Mouse (Mus musculus): ENCODE measurements around the gene Ntrk1. TPM values are rescaled to one million over a fixed set of nuclear protein-coding genes. Genes with fewer than 3 reads are reported as not detected.
"Not testable (repeated sequence)": the region's sequence is repeated elsewhere in the genome, so short reads cannot be mapped to it uniquely, and the experiment has no call there.

Ntrk1 gene
- polyA plus RNA-seq (2015; fragmentation: Nextera tagmentation; extraction: Ambion mirVana) = 6.1 and 8.4 TPM in 2 replicates

DNA sequence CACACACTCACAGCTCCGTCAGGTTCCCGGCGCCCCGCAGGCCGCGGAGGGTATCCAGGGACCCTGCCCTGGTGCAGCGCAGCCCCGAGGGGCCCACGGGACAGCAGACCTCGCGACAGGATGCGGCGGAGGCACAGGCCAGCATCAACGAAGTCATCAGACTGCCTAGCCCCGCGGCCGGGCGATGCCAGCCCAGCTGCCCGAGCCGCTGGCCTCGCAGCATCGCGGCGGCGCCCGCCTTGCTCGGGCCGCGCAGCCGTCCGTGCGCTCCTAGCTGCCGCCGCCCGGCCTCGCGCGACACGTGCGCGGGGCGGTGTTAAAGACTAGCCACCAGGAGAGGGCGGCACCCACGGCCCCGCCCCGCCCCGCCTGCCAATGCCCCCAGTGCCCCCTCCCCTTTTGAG is at the start of gene Ntrk1:
Ntrk1 (minus strand) TSS at position 241 of the 404 bp plus-strand sequence.
- Histone ChIP-seq H3K9me3 (replicated peaks) (no peaks in the 10 kb centered on the region), H3K27me3 (peaks cover 93% of the 10 kb centered on the region), H3K4me1 (peaks cover 45% of the 10 kb centered on the region), H3K27ac (no peak within 1 kb of the TSS), H3K4me3 (replicated peaks) (peak within 1 kb of the TSS; percentile 38), H3K36me3 (no peaks in the 10 kb centered on the region), H3K4me2 (peak within 1 kb of the TSS; percentile 60), H3K9ac (no peak within 1 kb of the TSS)
- peak; percentile 58 for ATAC-seq (replicated peaks; ENCODE audit: low FRiP score)
- WGBS = under 1% methylated on average over 27 of the region's 47 CpGs

DNA sequence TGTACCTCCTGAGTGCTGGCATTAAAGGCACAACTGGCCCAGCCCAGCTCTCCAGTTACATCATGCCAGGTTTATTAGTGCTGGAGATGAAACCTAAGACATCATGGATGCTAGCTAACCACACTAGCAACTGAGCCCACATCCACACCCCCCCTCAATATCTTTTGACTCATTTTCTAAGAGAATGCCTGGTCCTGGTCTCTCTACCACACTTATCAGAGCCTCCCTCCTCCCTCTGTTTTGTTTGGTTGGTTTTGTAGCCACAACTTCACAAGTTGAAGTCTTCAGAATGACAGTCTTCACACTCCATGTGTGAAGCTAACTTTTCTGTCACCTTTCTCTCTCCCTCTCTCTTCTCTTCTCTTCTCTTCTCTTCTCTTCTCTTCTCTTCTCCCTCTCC is 45.9 kb upstream of the Ntrk1 start:
- Histone ChIP-seq H3K9me3 (replicated peaks) (no peaks in the 10 kb centered on the region), H3K9ac (no peak overlapping the region), H3K4me2 (no peak overlapping the region), H3K4me3 (replicated peaks) (no peak overlapping the region), H3K27me3 (no peaks in the 10 kb centered on the region), H3K36me3 (no peaks in the 10 kb centered on the region), H3K27ac (no peak overlapping the region), H3K4me1 (no peaks in the 10 kb centered on the region)
- no peak for ATAC-seq (replicated peaks; ENCODE audit: low FRiP score)

DNA sequence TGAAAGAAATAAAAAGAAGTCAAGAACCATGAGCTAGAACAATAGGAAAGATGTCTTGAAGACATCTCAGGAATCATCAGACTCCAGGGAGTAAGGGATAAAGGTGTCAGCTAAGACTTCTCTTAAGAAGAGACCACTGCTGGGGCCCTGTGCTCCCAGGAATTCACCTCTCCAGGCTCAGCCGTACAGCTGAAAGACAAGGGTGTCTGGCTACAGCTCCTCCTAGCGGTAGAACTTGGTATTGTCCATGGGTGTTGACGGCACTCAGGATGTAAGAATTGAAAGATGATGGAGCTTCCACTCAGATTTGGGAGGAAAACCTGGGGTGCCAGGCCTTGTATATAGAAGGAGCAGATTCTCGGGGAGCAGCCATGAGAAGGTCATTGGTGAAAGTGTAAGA is 43.7 kb upstream of the Ntrk1 start:
- Histone ChIP-seq H3K36me3 (no peaks in the 10 kb centered on the region), H3K9me3 (replicated peaks) (no peaks in the 10 kb centered on the region), H3K4me1 (no peaks in the 10 kb centered on the region), H3K4me3 (replicated peaks) (no peak overlapping the region), H3K4me2 (no peak overlapping the region), H3K27ac (no peak overlapping the region), H3K9ac (no peak overlapping the region), H3K27me3 (no peaks in the 10 kb centered on the region)
- 4% methylated on average over 4 of the region's 4 CpGs for WGBS
- no peak for ATAC-seq (replicated peaks; ENCODE audit: low FRiP score)

DNA sequence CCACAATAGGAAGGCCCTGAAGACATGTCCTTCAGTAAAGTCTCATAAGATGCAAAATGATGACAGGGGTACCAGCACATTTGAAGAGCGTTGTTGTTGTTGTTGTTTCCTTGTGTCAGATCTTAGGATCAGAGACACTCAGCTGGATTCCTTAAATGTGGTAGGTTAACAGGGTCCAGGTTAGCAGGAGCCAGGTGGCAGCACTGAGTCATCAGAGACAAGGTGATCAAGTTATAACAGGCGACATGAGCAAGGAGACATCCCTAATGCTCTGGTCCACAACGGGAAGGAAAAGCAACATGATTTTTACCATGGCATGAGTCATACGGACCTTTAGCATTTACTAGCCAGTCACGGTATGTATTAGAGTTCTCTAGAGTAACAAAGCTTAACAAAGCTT is 38.5 kb upstream of the Ntrk1 start:
- Histone ChIP-seq H3K36me3 (no peaks in the 10 kb centered on the region), H3K4me1 (no peaks in the 10 kb centered on the region), H3K4me3 (replicated peaks) (no peak overlapping the region), H3K9ac (no peak overlapping the region), H3K9me3 (replicated peaks) (no peaks in the 10 kb centered on the region), H3K27ac (no peak overlapping the region), H3K4me2 (no peak overlapping the region), H3K27me3 (no peaks in the 10 kb centered on the region)
- 72% methylated on average over 5 of the region's 5 CpGs for WGBS
- ATAC-seq (replicated peaks; ENCODE audit: low FRiP score) = no peak

DNA sequence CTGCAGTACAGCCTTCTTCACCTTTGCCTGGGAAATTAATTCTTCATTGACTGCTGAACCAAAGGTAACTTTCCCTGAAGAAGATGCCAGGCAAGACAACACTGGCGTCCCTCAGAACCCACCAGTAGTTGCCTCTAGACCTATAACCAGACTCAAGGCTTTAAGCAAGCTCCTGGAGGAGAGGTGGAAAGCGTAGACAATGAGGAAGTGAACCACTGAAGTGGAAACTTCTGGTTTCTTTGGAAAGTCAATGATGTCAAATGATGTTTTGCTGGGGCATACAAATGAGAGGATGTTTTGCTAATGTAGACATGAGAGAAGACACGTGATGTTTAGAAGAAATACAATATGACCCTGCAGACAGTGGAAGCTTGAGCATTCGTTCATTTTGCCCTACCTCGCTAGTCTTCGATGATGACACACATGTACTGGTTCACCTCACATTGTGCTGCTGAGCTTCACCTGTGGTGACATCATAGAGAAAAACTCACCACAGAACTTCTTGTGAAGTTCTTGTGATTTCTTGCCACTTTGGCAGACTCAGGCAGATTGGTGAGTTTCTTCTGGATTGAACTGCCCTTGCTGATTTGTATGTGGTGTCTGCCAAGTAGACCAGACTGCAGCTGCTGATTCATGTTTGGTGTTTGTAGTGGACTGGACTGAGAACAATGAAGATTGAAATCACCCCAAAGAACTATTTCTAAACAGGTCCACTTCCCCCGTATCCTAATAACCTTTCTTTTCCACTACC is 37.3 kb upstream of the Ntrk1 start:
- 84% methylated on average over 7 of the region's 7 CpGs for WGBS
- Histone ChIP-seq H3K27ac (no peak overlapping the region), H3K9ac (no peak overlapping the region), H3K4me2 (no peak overlapping the region), H3K4me3 (replicated peaks) (no peak overlapping the region), H3K27me3 (0 out of 2 replicates have a peak, but pooled peaks cover 3% of the 10 kb centered on the region), H3K4me1 (no peaks in the 10 kb centered on the region), H3K9me3 (replicated peaks) (no peaks in the 10 kb centered on the region), H3K36me3 (no peaks in the 10 kb centered on the region)
- no peak for ATAC-seq (replicated peaks; ENCODE audit: low FRiP score)

DNA sequence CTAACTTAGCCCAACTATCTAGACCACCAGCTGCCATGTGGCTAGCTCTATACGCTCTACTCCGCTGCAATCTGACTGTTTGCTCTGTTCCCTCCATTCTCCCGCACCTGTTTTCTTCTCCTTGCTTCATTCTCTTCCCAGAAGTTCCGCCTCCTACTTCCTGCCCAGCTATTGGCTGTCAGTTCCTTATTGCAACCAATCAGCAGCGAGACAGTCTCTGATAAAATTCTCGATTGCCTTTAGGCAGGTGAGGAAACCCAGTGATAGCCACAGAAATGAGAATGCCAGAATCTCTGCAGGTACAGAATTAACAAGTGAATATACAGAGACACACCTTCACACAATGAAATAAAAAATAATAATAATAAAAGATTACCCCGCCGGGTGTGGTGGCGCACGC is 34.1 kb upstream of the Ntrk1 start:
- H3K36me3 ChIP-seq = no peaks in the 10 kb centered on the region
- no peaks in the 10 kb centered on the region for H3K4me1 ChIP-seq
- 0 out of 2 replicates have a peak, but pooled peaks cover 3% of the 10 kb centered on the region for H3K27me3 ChIP-seq
- WGBS = 51% methylated on average over 10 of the region's 10 CpGs
- H3K9me3 ChIP-seq (replicated peaks) = no peaks in the 10 kb centered on the region
- ATAC-seq (replicated peaks; ENCODE audit: low FRiP score) = no peak
- no peak overlapping the region for H3K4me2 ChIP-seq
- no peak overlapping the region for H3K27ac ChIP-seq
- H3K4me3 ChIP-seq (replicated peaks) = no peak overlapping the region
- H3K9ac ChIP-seq = no peak overlapping the region

DNA sequence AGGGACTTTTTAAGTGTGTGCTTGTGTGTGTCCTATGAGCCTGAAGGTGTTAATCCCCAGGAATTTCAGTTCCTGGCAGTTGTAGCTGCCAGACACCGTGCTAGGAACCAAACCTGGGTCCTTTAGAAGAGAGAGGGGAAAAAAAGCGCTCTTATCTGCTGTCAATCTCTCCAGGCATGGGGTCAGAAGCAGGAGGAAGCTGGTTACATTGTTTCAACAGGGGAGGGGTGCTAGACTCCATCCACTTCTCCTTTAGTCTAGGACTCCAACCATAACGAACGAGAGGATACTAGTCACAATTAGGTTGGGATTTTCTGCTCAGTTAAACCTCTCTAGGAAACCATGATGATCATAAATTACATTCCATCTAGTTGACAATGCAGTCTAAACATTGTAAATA is 33.5 kb upstream of the Ntrk1 start:
- Histone ChIP-seq H3K4me1 (no peaks in the 10 kb centered on the region), H3K27ac (no peak overlapping the region), H3K4me2 (no peak overlapping the region), H3K9me3 (replicated peaks) (no peaks in the 10 kb centered on the region), H3K9ac (no peak overlapping the region), H3K27me3 (0 out of 2 replicates have a peak, but pooled peaks cover 3% of the 10 kb centered on the region), H3K4me3 (replicated peaks) (no peak overlapping the region), H3K36me3 (no peaks in the 10 kb centered on the region)
- WGBS = 44% methylated on average over 4 of the region's 4 CpGs
- no peak for ATAC-seq (replicated peaks; ENCODE audit: low FRiP score)

DNA sequence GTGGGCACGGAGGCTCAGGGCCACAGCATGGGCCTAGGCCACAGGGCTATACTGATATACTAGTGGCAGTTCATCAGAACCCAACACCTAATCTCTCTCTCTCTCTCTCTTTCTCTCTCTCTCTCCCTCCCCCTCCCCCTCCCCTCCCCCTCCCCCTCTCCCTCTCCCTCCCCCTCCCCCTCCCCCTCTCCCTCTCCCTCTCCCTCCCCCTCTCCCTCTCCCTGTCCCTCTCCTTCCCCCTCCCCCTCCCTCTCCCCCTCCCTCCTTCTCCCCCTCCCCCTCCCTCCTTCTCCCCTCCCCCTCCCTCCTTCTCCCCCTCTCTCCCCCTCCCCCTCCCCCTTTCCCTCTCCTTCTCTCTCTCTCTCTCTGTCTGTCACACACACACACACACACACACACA is 29.2 kb upstream of the Ntrk1 start, which contains the start of gene Pear1:
Pear1 (minus strand) TSS at position 101 of the 400 bp plus-strand sequence.
- H3K27ac ChIP-seq; H3K4me1 ChIP-seq; H3K9me3 ChIP-seq (replicated peaks); H3K27me3 ChIP-seq; H3K36me3 ChIP-seq; H3K4me2 ChIP-seq; ATAC-seq (replicated peaks; ENCODE audit: low FRiP score); H3K4me3 ChIP-seq (replicated peaks); H3K9ac ChIP-seq: not testable (repeated sequence)
- 83% methylated on average over 1 of the region's 1 CpGs for WGBS

DNA sequence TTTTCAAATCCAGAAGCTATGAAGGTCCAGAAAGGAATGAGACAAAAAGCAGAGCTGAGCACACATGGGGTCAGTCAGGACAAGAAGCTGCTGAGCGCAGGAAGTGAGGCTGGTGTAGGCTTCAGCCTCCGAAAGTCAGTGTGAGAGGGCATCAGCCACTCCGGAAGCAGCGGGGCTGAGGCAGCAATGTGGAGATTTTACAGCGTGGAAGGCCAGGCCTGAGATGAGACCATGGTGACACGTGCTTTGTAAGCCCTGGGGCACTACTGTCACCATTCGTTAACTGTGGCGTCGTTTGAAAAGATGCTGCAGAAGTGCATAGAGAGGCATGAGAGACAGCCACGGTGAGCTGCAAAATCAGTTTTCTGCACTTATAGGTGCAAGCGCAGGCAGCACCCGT is 23.3 kb upstream of the Ntrk1 start:
- Histone ChIP-seq H3K9me3 (replicated peaks) (no peaks in the 10 kb centered on the region), H3K4me3 (replicated peaks) (no peak overlapping the region), H3K36me3 (no peaks in the 10 kb centered on the region), H3K4me1 (peaks cover 26% of the 10 kb centered on the region), H3K9ac (no peak overlapping the region), H3K4me2 (no peak overlapping the region), H3K27ac (no peak overlapping the region), H3K27me3 (peaks cover 32% of the 10 kb centered on the region)
- no peak for ATAC-seq (replicated peaks; ENCODE audit: low FRiP score)
- 62% methylated on average over 12 of the region's 12 CpGs for WGBS

DNA sequence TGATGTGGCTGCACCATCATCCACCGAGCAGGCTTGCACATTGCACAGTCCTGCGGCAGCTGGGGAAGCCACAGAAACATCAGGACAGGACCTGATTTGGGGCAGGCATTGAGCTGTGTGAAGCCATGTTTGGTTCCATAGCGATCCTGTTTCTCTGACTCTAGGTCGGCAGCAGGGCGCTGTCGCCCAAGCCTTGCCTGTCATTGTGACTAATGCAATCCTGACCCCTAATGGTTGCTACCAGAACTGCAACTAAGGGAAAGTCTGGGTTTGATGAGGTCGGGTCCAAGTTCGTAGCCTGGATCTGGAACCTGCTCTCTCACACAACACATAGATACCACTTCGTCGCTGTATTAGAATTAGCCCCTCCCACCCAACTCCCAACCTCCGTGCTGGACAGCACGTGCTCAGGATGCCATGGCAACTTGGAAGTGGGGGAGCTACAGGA is 21.7 kb upstream of the Ntrk1 start:
- Histone ChIP-seq H3K27me3 (peaks cover 40% of the 10 kb centered on the region), H3K4me3 (replicated peaks) (no peak overlapping the region), H3K4me1 (peaks cover 26% of the 10 kb centered on the region), H3K9me3 (replicated peaks) (no peaks in the 10 kb centered on the region), H3K9ac (no peak overlapping the region), H3K27ac (peak overlapping the region; percentile 5; the same call in 1 of the 2 replicates), H3K4me2 (peak overlapping the region; percentile 27), H3K36me3 (no peaks in the 10 kb centered on the region)
- WGBS = 6% methylated on average over 12 of the region's 12 CpGs
- ATAC-seq (replicated peaks; ENCODE audit: low FRiP score) = peak; percentile 46

DNA sequence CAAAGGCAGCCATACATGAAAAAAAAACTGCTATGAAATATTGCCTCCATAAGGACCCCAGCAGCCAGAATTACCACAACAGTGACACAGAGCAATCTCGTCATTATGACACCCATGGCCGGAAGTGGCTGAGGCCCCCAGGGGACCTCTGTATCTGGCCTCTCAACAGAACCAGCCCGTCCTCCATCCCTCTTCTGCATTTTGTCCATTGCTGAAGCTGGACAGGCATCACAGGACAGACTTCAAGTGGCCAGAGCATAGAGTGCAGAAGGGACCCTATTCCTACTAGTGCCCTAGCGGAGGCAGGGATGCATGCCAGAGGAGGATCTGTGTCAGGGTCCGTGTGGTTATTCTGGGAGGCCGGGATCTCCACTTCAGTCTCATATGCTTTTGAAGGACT is 21.2 kb upstream of the Ntrk1 start:
- Histone ChIP-seq H3K4me1 (peaks cover 26% of the 10 kb centered on the region), H3K36me3 (no peaks in the 10 kb centered on the region), H3K27me3 (peaks cover 45% of the 10 kb centered on the region), H3K9me3 (replicated peaks) (no peaks in the 10 kb centered on the region), H3K4me2 (peak overlapping the region; percentile 27; the same call in 1 of the 2 replicates), H3K4me3 (replicated peaks) (no peak overlapping the region), H3K27ac (peak overlapping the region; percentile 5; the same call in 1 of the 2 replicates), H3K9ac (no peak overlapping the region)
- no peak for ATAC-seq (replicated peaks; ENCODE audit: low FRiP score)
- WGBS = 63% methylated on average over 6 of the region's 6 CpGs

DNA sequence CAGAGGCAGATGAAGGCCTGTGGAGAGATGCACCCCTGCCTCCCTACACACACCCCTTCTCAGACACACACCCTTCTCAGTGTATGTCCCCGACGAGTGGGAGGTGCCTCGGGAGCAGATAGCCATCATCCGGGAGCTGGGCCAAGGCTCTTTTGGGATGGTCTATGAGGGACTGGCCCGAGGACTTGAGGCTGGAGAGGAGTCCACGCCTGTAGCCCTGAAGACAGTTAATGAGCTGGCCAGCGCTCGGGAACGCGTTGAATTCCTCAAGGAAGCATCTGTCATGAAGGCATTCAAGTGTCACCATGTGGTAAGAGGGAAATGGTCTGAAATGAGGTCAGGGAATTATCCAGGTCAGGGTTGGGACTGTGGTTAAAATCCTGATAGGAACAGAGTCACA is 17.9 kb upstream of the Ntrk1 start:
- H3K27me3 ChIP-seq = peaks cover 72% of the 10 kb centered on the region
- H3K4me2 ChIP-seq = no peak overlapping the region
- 35% methylated on average over 10 of the region's 10 CpGs for WGBS
- no peak overlapping the region for H3K9ac ChIP-seq
- peaks cover 30% of the 10 kb centered on the region for H3K4me1 ChIP-seq
- no peak overlapping the region for H3K4me3 ChIP-seq (replicated peaks)
- ATAC-seq (replicated peaks; ENCODE audit: low FRiP score) = no peak
- no peaks in the 10 kb centered on the region for H3K36me3 ChIP-seq
- H3K9me3 ChIP-seq (replicated peaks) = no peaks in the 10 kb centered on the region
- H3K27ac ChIP-seq = no peak overlapping the region

DNA sequence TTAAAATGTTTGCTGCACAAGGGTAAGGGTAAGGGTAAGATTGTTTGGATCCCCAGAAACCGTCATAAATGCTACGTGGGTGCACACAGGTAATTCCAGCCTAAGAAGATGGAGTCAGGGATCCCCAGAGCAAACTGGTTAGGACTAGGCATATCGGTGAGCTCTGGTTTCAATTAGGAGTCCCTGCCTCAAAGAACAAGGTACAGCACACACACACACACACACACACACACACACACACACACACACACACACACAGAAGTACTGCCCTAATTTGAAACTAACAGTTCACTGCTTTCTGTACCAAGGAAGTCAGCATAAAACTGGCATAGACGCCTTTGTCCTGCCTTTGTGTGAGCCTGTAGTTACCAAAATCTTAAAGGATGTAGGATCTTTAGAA is 17.5 kb upstream of the Ntrk1 start:
- no peak for ATAC-seq (replicated peaks; ENCODE audit: low FRiP score)

More for the DNA sequence above, 17.5 kb upstream of the Ntrk1 start:
- no peak overlapping the region for H3K4me3 ChIP-seq (replicated peaks)
- 78% methylated on average over 4 of the region's 4 CpGs for WGBS
- H3K27ac ChIP-seq = no peak overlapping the region
- H3K36me3 ChIP-seq = no peaks in the 10 kb centered on the region
- peaks cover 72% of the 10 kb centered on the region for H3K27me3 ChIP-seq
- peaks cover 30% of the 10 kb centered on the region for H3K4me1 ChIP-seq
- H3K9ac ChIP-seq = no peak overlapping the region
- no peaks in the 10 kb centered on the region for H3K9me3 ChIP-seq (replicated peaks)
- no peak overlapping the region for H3K4me2 ChIP-seq

All from kidney, embryonic 15.5 days (tissue).